Mouse (Mus musculus): Measurements from ENCODE around the gene AC131692.1.

The AC131692.1 gene

DNA sequence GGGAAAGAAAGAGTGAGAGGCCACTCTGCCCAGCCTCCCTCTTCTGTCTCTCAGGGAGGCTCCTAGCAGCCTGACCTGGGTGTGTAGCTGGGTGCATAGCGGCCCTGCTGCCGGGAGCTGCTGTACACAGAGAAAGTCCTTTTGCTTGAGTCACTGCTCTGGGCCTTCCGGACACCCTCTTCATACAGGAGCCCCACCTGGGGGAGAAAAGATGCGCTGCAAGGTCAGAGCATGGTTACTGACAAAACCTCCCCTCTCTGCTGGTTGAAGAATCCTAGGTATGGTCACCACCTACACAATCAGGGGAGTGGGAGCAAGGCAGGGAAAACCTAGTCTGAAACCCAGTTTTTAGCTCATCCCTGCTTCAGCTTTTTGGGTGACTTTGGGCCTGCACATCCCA is 25.3 kb upstream of the AC131692.1 start:
- no peak for DNase-seq

DNA sequence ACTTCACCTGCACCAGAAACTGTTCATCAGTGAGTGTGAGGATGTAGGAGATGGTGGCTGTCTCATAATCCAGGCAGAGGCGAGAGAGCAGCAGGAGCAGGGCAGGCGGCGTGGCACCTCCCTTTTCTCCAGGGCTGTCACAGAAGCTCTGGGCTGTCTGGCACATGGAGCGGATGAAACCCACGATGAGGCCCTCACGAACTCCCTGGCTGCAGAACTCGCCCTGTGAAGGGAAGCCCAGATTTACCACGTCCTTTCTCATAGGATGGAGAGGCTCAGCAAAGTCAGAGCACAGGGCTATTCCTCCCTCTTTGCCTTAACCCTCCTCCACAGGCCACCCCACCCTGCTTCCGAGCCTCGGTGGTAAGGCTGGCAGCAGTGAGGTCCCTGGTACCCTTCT is 24.4 kb upstream of the AC131692.1 start:
- DNase-seq: no peak

DNA sequence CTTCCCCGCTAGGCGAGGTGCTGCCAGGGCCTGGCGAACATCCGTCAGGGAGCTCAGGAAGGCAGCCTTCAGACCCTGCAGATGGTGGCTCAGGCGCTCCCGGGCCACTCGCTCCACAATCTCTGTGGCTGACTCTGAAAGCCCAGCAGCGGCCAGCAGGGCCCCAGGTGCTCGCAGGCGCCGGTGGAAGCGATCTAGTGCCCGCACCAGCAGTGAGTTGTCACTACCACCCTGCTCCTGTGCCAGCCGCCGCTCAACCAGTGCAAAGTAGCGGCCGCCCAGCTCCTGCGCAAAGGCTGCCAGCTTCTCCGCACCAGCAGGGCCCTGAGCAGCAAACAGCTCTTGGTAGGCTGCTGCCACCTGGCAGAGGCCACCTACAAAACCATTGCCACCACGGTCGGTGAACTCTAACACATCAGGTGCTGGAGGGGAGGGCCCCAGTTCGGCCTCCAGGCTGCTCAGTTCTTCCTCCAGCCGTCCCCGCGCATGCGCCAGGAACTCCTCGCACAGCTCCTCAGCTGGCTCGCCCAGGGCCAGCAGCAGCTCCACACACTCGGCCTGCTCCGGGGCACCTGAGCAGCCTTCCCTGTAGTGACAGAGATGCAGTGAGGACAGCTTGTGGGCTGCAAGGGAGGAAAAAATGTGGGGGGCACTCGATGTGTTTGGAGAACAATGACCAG is 23.5 kb upstream of the AC131692.1 start:
- no peak for DNase-seq

DNA sequence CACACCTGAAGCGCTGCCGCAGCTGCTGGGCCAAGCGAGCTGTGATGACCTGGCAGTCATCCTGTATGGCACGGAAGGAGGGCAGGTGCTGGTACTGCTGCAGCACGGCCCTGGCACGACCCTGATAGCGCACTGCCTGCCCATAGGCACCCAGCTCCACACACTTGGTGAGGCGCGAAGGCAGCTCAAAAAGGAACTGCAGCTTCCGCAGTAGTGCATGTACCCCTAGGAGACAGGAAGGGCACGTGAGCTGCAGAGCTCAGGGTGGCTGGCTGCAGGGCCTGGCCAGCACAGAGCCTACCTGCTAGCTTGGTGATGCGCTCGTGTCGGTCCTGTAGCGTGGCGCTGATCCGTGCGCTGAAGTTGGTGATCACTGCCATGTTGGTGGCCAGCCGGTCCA is 23.0 kb upstream of the AC131692.1 start:
- no peak for DNase-seq

DNA sequence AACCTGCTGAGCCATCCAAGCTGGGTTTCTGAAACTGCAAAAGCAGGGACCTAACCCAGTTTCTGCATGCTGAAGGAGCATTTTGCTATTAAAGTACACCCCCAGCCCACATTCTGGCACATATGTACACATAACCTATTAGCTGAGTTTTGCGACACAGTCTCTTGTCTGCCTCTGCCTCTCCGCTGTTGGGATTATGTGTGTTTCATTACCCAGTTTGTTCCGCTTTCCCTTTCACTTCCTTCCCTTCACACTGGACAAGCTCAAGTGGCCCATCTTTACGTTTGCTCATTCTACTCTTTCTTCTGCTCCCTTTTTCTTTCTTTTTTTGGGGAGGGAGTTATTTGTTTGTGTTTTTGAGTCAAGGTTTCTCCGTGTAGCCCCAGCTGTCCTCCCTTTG is 20.3 kb upstream of the AC131692.1 start:
- no peak for DNase-seq

DNA sequence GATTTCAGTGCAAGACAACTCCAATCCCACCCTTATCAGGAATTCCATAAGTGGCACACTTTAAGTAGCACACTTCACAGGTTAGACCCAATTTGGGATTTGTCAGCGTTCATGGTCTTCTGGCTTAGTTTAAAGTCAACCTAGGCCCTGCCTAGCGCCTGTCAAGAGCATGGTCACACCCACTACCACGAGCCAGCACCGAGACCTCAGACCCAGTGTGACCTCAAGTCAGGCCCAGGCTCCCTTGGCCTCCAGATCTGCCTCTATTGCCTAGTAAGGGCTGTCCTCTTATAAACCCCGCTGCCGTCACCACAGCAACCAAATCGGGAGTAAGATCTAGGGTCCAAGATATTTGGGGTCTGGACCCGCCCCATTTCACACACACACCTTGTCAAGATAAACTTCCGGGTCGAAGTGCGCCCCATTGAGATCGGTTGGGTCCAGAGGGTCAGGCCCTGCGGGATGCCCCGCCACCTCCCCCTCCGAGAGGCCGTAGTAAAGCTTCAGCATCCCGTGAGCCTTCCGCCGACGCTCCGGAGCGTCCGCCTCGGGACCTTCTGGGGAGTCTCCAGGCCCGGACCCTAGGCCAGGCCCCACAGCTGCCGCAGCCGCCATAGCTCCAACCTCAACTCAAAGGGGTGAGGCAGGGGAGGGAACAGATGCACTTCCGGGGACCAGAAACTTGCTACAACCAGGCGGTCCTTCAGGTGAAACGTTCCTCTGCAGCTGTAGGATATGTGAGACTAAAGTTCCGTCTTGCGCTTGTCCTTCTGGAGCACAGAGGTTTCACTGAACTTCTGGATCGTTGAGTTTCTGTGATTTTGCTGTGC is 17.4 kb upstream of the AC131692.1 start, which contains the start of gene Vps51:
TSS of gene Vps51 (minus strand) at position 668 of the 830 bp plus-strand sequence.
- DNase-seq: peak; percentile 94

DNA sequence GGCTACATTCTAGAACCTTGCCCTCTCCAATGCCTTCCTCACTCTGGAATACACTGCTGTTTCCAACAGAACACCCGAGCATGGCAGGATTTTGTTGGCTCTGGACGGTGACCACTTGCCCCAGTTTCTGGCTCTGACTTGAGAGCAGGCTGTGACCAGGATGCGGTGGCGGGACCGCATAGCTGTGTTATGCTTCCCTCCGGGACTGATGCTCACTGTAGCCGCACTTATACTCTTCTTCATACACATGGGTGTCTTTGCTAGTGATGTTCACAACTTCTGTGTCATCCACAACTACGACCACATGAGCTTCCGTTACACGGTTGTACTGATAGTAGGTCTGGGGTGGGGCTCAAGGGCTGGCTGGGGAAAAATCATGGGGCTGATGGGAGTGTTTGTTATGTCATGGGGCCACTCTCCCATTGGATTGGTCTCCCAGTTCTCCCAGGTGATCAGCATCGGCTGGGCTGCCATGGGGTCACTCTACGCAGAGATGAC is 14.2 kb upstream of the AC131692.1 start, which contains the start of gene Tmem262:
TSS of gene Tmem262 (plus strand) at position 51 of the 498 bp plus-strand sequence.
- DNase-seq: no peak

DNA sequence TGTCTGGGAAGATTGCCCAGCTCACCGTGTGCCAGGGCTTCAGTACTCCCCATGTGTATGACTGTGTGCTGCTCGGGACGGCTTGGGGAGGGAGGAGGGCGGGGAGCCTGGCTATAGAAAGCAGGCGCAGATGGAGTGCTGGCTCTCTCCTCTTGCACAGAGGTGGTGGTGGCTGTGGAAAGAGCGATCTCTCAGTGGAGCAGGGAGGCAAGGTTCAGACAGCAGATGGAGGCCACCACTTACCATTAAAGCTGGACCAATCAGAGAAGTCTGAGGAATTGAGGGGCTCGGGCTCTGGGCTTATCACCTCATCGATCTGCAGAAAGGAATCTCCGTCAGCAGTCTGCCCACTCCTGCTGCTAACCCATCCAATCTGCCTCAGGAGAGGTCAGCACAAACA is 12.1 kb upstream of the AC131692.1 start, which contains the start of gene Gm28374:
TSS of gene Gm28374 (minus strand) at position 101 of the 400 bp plus-strand sequence.
- DNase-seq: no peak

DNA sequence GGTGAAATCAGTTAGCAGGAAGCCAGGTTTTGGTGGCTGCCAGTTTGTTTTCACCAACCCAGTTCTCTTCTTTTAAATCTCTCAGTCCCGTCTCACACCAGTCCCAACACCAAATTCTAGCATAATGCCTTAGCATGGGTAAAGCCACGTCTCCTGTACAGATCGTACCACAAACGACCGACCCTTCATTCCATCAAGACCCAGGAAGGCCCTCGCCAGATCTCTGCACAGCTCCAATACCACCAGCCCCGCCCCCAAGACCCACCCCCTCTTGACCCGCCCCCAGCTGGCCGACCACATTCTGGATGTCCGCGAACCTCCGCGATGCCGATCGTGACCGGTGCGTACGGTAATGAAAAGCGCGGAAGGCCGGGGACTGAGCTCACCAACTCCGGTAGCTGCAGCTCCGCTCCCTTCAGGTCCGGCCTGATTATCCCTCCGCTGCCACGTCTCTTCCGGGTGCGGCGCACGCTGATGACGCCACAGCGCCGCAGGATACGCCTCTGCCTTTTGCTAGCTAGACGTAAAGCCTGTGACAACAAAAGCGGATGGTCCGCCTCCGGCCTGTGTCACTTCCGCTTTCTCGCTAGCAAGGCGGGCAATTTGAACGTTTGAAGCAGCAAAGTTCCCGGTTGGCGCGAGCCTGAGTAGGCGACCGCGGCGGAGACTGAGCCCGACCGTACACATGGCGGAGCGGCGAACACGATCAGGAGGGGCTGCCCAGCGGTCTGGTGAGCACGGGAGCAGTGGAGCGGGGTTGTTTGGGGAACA is 9.6 kb upstream of the AC131692.1 start, which contains the start of the genes Zfpl1 and Cdca5:
TSS of gene Zfpl1 (minus strand) at position 479 of the 771 bp plus-strand sequence.
TSS of gene Cdca5 (plus strand) at position 506 of the 771 bp plus-strand sequence.
- DNase-seq: peak; percentile 98

DNA sequence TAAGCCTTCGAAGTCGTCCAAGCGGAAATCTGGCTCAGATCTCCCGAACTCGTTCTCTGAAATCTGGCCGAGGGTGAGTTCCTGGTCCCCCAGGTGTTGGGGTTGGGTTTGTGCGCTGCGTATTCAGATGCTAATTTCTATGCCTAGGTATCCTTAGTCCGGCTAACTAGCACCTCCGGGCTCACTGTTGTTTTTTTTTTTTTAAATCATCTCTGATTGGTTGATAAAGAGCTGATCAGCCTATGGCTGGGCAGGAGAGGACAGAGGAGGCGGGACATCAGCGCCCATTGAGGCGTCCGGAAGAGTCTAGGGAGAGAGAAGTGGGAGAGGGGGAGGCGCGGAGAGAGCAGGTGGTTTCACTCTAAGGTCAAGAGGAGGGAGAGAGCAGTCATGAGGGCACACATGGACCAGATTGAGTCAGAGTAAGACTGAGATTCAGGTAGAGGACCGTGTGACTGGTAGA is 8.8 kb upstream of the AC131692.1 start:
- peak; percentile 72 for DNase-seq

DNA sequence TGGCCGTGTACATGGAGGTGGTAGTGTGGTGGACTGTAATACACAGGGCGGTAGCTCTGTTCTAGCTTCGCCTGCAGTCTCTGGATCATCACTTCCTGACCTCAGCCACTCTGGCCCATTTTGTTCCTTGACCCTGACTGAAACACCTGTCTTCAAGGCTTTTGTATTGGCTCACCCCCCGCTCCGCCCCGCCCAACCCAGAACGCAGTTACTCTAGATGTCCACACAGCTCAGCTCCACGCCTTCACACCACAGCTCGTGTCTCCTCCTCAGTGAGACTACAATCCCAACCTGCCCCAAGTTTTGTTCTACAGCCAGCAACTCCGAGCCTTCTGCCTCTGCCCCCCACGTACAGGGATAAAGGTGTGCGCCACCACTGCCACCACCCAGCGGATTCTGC is 5.4 kb upstream of the AC131692.1 start:
- no peak for DNase-seq

DNA sequence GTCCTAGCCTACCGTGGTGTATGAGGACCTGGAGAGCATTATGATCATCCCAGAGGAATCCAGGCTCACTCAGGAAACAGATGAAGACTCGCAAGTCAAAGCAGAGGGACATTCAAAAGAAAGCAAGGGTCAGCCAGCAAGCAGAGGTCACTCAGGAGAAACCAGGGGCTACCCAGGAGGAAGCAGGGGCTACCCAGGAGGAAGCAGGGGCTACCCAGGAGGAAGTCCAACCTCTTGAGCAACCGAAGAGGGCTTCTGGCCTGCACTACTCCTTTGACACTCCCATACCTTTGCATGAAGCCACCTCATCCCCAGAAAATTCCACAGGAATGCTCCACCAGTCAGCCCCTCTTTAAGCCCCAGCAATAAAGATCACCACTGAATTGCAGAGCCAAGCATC is 3.6 kb downstream of the AC131692.1 start:
- no peak for DNase-seq

DNA sequence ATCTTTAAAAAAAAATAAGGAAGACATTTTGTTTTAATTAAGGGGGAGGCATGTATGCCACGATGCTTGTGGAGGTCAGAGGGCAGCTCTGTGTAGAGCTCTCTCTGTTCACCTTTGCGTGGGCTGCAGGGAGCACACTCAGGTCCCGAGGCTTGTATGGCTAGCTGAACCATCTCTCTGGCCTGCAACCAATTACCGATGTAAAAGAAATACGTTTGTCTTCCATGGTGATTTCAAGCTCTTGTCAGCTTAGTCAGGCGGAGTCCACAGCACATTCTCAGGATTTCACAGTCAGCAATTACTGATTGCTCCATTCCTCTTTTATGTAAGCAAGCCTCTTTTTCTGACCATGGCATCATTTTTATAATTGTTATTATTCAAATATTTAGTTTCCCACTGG is 7.0 kb downstream of the AC131692.1 start:
- no peak for DNase-seq

DNA sequence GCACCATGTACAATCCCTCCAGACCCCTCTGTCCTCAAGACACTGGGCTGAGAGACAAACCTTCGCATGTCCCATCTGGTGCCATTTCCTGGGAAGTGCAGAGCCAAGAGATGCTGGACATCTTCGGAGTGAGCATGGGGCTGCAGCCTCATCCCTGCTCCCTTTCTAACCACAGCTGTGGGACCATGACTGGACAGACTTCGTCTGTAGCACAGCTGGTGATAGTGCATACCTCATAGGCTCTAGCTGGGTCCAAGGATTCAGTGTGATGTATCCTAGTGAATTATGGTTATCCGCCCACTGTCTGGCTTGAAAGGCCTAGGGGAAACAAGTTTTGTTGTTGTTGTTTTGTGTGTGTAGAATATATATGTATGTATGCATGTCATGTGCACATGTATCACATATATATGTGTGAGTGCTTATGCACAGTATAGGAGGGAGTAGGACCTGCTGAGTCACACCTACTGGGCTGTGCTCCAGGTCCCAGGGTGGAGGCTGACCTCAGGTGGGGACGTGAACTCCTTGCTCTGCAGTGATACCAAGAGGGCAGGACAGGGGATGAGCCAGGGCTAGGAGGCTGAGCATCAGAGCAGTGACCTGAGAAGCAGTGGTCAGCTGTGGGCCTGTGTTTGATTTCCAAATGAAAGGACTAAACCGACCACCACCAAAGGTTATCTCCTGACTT is 8.1 kb downstream of the AC131692.1 start:
- DNase-seq: no peak

DNA sequence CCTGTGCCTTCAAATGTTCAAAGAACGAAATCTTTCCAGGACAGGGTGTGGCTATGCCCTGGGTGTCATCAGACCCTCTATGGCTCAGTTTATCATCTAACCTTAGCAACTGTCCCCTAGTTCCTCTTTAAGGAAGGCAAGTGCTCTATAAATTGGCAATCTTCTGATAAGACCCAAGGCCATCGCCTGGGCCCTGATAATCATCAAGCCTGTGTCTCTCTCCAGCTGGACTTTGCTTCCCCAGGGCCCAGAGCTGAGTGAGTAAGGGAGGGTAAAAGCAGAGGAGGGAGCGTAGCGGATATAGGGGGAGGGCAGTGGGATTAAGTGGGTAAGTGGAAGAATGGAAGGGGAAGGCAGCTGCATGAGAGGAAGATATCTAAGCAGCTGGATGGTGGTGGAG is 10.3 kb downstream of the AC131692.1 start:
- DNase-seq: no peak

DNA sequence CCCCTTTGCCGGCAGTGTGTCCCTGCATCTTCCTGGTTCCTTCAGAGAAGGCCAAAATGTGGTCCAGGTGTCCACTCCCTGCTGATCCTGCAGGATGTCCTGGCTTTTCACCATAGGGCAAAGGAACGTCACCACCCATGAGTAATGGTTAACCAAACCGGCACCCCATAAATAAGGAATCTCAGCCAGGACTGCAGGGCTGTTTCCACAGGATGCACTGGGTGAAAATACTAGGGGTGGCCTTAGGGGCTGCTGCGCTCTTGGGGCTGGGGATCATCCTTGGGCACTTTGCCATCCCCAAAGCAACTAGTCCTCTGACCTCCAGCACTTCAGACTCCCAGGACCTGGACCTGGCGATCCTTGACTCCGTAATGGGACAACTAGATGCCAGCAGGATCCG is 11.4 kb downstream of the AC131692.1 start, which contains the start of gene Naaladl1:
TSS of gene Naaladl1 (plus strand) at position 197 of the 400 bp plus-strand sequence.
- no peak for DNase-seq

DNA sequence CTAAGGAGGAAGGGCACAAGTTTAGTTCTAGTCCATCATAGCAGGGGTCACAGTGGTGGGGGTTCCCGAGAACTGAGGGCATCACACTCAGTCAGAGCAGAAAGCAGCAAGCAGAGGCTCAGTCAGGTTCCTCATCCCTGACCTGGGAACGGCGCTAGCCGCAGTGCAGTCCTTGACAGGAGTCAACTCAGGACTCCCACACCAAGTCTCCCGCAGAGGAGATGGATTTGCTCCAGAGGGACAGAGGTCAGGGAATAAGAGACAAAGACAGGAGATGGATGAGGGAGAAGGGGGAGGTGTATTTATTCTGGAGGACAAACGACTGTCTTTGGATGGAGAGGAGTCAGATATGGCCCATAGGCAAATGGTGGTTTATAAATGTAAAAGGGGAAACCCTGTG is 18.9 kb downstream of the AC131692.1 start:
- DNase-seq: no peak

DNA sequence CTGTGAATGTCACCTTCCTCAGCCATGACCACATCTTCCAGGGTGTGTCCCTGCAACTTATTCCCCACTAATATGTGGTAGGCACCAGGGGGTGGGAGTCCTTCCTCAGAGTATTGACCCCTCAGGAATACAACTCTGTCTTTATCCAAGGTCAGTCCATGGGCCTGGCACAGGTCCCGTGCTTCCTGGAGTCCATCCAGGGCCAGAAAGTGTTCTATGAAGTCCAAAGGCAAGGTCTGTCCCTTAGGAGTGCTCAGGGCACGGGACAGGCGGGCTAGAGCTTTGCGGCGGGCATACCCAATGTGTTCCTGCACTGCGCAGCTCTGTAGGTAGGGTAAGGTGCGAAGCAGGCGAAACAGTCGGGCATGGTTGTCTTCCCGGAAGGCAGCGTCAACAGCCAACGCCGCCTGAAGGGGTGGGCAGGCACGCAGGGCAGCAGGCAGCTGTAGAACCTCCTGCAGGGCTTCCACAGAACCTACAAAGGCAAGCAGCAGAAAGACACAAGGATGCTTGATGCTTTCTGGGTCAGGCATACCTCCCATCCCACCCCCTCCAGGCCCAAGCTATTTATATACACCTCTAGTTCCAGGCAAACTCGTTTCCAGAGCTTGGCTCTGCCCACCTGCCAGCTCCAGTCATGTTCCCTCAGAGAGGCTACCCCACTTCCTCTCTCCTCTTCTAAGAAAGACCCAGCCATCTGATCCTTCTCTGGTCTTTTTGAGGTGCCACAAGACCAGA is 22.1 kb downstream of the AC131692.1 start:
- DNase-seq: no peak

DNA sequence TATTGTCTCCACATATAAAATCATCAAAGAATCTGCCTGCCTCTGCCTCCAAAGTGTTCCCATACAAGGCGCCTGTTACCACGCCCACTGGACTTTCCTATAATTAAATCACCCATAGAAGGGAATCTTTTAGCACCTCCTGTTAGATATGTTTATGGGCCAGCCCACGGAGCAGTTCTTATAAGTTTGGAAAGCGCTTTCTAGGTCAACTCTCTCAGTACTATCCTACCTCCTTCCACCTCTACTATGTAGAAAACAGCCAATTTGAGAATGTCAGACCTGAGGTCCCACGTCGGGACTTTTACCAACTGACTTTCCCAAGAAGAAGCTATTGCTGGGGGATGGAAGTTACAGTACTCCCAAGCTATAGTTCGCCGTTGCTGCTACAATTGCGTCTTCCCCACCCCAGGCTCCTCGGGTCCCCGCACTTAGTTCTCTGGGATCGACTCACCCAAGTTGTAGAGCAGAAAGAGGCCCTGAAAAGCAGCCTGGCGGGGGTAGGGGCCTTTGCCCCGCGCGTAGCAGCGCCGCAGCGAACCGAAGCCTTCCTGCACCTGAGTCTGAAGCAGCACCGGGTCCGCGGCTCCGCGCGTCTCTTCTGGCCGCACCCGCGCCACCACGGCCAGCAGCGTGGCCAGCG is 23.2 kb downstream of the AC131692.1 start:
- DNase-seq: no peak

DNA sequence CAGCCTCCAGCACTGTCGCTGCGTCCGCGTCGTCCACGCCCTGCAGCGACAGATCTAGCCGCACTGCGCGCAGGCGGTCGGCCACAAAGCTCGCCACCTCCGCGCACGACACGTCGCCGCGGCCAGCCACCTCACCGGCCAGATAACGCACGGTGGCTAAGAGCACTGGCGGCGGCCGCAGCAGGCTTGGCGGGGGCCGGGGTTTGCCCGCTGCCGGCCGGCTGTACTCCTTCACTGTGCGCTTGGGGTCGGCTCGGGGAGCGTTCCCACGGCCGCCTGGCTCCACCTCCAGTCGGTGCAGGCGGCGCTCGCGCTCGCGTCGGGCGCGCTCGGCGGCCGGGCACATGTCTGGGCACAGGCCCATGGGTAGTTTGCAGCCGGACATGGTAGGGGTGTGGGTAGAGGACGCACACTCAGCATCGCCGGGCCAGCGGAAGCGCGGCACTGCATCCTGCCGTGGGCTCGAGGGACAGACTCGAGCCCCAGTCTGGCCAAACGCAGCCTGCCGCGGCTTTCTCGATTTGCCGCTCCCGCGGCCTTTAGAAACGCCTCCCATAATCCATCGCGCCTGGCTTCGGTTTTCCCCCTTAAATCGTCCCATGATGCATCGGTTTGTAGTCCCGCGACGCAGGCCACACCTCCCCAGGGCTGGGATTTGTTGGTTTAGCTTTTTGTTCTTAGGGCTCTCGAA is 23.9 kb downstream of the AC131692.1 start, which contains the start of gene Sac3d1:
TSS of gene Sac3d1 (minus strand) at position 665 of the 691 bp plus-strand sequence.
- DNase-seq: peak; percentile 95
